Mouse (Mus musculus) right cerebral cortex, postnatal 10 days (tissue): ENCODE results near the gene Srsf11.

Source experiments
- DNase-seq, 2 experiments: peaks; one replicate each; pipeline ENCODE4 v3.0.0; 2021; ENCODE audit warnings: low spot score in 2 of 2

The Srsf11 gene

GRCm38 (mm10) chr3:157993322-157993721 lies 43.1 kb downstream of the Srsf11 start:
- no peak for DNase-seq

- no peak for DNase-seq
These were observed 56.8 kb downstream of the Srsf11 start for GRCm38 (mm10) chr3:157979619-157980018.

GRCm38 (mm10) chr3:157973236-157973635 lies 63.2 kb downstream of the Srsf11 start:
- DNase-seq: no peak

- DNase-seq: no peak
These were observed 65.3 kb downstream of the Srsf11 start for GRCm38 (mm10) chr3:157971151-157971550.
